Mouse (Mus musculus) c-Kit-positive CD71-positive TER-119-positive erythroid progenitor cells, embryonic 14.5 days (primary cell): Measurements from ENCODE around the gene Gm5089.

ENCODE experiments used
- DNase-seq: peaks from one replicate; pipeline ENCODE4 v3.0.0-alpha.2; 2013; ENCODE audit warnings: low spot score

Gene Gm5089

DNA sequence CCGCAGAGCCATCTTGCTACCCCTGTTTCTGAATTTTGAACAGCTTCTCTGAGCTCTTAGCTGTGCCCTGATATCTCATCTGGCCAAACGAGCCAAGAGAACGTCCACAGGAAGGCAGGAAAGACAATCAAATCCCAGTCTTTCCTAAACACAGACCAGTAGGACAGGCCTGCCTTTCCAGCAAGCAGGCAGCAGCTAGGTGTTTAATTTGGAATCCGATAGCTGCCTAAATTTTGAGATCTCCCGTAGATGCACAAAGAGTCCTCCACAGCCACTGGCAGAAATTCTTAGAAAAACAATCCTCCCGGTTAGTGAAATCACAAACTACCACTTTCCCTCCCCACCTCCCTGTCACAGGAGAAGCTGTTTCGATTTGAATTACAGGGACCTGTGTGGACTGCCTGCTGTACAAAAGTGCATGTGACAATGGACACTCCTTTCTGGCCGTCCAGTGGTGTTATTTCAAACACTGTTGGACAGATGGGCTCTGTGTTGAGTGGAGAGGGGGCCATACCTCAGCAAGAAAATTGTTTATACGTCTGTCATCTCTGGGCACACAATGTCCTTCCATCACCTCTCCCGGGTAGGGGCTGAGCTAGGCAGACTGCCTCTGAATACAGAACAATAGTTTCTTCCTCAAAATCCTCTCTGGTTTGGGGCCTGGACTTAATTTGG lies 24.2 kb downstream of the Gm5089 start:
- no peak for DNase-seq

DNA sequence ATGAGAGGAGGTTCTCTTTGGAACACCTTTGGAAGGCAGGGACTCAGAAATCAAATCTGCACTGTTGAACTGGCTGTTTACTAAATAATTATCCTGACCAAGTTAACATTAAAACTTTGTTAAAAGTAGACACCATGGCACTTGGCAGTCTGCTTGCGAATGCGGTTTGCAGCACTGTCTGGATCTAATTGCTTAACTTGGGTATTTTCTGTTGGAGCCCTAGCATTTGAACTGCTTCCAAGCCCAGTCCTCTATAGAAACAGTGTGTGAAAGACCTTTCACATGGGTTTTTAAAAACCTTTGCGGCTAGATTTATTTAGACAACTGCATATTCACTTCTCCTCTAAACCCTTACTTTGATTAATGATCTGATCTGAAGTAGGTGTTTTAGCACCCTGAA lies 26.5 kb downstream of the Gm5089 start:
- no peak for DNase-seq

DNA sequence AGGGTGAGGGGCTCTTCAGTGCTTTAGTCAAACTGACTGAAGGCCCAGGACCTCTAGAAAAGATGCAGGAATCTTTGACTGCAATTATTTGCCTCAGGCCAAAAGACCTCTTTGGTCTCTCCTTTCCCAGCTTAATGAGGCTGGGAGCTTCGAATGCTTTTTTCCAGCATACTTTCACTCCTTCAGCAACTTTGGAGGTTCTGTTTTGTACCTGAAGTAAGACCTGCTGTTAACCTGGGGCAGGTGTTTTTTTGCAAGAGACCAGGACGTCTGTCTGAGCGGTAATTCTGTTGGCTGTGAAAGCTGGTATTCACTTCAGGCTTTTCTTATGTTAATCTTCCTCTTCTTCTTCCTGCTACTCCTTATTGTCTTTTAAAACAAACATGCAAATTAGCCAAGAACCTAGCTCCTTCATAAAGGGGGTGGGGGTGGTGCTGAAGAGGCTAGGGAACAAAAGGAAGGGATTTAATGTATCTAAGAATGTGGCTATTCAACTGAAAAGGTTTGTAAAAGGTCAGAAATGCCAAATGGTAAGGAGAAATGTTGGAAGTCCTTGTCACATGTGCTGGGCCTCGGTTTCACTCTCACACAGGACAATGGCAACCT lies 34.6 kb downstream of the Gm5089 start:
- DNase-seq: no peak

DNA sequence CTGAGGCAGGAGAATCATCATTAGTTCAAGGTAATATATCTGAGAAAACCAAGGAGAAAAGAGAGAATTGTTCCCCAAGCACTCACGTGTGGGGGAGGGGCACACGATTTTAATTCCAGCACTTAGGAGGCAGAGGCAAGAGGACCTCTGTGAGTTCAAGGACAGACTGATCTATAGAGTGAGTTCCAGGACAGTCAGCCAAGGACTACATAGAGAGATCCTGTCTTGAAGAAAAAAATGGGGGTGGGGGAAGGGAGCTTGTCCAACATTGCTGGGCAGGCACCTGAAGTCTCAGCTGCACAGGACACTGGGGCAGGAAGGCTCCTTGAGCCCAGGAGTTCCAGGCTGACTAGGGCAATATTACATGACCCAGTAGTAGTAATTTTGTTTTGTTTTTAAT lies 36.1 kb downstream of the Gm5089 start:
- DNase-seq: no peak

DNA sequence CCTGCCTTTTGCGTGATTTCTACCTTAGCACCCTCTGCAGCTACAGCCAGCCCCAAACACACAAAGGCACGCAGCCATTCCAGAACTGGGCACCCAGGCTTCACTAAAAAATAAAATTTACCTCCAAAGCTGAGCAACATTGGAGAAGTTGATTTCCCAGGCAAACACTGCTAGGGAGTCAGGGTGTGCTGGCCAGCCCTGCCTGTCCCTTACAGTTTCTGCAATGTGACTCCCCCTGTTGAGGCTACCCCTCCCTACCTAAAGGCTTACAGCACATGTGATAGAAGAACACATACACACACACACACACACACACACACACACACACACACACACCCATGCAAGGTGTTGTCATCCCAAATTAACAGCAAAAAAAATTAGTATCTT lies 37.4 kb downstream of the Gm5089 start:
- no peak for DNase-seq

DNA sequence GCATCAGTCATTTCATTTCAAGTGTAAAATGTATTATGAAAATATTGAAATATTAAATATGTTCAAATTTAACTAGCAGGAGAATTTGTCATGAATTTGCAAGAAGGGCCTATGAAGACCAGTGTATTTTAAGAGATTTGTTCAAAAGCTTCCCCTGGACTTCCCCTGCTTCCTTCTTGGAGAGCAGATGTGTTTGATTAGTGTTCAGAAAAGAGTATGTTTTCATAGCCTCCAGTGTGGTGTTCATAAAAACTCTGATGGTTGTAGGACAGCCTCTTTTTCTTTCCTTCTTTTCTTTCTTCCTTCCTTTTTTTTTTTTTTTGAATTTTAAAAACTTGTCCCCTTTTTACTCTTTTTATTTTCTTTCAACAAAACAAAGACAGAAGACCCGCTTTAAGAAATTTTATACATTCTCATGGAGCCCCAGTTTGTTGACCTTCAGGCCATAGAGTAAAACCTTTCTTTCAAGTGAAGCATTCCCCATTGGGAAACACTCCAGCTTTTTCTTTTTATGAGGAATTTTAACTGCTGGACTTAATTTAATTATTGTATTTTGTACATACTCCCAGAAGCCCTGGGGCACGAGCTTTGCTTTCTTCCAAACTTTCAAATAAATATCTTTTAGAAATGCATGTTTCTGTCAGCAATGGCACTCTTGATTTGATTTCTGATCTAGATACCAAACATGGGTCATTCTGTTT lies 37.9 kb downstream of the Gm5089 start:
- DNase-seq: no peak

DNA sequence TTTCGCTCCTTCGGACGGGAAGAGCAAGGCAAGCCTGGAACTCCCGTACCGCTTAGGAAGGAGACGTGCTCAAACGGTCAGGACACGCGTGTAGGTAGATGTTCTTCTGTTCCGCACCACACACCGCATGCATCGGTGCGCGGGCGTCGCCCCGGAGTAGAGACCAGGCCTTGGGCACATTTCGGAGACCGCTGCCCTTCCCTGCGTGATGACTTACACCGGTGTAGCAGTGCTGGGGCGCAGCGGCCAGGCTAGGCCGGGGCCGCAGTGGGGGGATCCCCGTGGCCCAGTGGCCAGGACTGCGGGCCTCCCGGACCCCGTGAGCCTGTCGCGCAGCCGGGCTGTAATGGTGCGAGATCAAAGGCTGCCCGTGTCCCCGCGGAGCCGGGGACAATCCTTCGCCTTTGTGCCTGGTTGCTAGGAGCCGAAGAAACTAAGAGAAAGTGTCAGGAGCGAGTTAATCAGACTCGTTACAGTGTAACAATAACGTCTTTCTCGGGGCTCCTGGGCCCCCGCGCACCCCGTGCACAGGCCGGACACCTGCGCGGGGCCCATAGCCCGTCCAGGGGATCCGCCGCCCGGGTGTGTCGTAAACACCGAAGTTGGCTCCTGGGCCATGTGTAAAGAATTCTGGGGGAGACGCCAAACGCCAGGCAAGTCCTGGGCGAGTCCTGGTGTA lies 44.2 kb downstream of the Gm5089 start:
- DNase-seq: no peak

DNA sequence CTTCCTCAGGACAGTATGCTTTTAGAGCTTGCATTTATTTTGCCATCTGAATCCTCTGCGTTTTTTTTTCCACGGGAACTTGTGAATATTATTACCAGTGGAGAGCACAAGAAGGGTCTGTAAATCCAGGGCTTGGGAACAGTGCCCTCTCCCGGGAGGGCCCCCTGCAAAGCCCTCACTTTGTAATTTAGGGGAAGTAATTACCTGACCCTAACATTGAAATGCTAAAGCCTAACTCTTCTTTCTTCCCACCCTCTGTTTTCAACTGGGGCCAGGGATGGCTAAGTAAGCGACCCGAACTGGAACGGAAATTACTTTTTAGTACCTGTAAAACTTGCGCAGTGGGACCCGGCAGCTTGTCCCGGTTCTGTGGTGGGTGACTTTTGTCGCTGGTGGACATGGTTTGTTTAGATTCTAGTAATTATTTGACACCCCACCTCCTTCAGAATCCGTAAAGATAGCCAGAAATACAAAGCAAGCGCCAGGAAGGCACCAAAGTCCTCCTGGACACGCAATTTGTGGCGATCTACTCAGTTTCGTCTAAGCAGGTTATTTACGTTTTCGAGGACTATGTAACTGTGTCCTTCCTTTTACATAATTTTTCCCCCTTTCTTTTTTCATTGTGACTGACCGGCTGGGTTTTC lies 44.9 kb downstream of the Gm5089 start:
- DNase-seq: no peak

DNA sequence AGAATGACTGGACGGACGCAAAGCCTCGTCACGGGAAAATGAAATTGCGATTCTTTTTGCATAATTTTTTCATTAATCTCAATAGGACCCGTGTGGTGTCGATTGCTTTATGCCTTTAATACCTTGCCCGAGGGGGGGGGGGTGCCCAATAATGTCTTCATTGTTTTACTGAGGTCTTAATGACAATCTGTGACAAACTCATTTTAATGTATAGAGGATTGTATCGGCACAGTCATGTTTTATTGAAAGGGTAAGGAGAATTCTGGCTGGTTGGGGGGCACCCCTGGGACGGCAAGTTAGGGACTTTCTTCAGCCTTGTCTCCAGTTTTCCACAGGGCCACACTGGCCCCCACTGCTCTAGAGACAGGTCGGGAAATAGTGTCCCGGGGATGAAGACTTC lies 45.7 kb downstream of the Gm5089 start:
- DNase-seq: no peak

DNA sequence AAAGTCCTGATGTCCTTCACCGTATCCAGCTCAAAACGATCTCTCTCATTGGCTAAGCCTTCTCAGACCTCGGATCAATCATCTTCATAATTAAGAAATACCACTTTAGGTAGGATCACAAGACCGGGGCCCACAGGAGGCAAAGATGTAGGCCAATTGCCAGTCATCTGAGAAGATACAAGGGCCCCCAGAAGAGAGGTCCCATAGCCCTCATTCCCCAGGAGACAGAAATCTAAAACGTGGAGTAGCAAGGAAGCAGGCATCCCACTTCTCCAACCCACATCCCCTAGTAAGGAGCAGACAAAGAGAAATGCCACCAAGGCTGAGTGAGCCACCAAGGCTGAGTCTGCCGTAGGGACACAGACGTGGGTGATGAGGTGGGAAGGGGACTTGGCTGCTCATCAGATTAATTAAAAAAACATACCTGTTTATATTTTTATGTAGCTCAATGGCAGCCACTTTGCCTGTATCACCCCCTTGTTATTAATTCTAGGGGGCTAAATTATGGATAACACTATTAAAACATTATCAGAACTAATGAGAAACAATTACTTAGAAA lies 46.2 kb downstream of the Gm5089 start:
- DNase-seq: no peak

DNA sequence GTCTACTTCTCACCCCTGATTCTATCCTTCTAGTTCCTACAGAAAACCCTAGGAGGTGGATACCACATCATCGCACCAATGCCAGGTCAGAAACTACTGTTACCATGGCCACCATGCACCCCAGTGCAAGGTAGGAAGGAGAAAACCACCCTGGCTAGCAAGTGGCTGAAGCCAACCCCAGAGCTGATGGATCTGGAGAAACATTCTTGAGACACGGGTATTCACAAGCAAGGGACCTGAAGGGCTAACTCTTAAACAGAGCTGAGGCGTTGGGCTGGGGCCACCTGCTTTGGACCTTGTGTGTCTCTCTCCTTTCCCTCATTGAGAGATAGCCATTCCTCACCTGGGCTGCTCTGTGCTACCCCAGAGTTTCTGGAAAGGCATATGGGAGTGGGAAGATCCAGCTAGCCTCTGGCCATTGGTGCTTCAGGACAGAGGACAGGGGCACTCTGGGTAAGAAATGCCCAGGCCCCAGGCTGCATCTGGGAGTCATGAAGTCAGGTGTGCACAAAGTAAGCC lies 47.4 kb downstream of the Gm5089 start:
- DNase-seq: no peak

DNA sequence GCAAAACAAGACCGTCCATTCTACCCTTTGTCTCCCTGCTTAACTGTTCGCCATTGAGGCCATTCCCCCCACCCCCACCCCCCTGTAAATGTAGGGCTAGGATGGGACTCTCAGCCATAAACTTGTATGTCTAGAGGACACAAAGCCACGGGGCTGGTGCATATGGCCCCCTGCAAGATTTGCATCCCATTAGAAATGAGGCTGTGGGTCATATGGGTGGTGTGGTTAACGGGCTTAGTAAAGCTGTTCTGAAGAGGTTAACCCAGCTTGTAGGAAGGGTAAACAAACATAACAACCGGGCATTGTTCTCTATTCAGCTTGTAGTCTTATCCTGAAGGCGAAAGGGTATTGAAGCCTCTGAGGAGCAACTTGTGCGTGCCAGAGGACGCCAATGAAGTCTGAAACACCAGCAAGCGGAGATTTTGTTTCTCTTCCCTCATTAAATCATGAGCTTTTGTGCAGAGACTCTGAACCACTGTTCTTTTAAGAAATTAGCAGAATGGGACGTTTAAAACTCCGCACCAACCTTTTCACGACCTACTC lies 48.1 kb downstream of the Gm5089 start:
- no peak for DNase-seq

DNA sequence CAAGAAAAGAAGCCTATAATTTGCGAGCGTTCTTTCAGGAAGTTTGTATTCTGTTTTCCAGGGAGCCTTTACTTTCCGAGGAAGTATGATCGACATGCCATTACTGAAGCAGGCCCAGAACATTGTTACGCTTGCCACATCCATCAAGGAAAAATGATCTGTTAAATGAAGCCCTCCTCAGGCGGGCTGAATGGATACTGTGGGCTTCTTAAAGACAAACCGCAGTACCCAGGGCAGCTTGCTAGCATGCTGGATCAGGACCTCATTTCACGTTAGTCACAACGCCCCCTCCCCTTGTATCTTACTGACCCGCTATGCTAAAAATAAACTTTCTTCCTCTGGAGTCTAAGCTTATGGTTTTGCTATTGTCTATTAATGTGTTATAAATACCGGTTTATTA lies 49.0 kb downstream of the Gm5089 start:
- DNase-seq: no peak

DNA sequence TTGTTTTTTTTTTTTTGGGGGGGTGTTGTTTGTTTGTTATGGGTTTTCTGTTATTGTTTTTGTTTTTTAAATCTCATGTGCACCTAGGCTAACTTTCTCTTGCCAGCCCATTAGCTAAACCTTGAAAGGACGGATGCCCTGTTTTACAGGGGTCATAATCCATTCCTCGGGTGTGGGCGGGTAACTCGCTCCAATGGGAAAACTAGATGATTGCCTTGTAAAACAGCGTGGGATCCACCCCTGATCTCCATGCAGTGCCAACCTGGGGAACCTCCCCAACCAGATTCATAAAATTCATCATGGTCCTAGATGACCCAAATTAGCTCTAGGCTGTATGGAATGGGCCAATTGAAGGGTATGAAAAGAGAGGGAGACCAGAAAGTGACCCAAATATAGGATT lies 51.0 kb downstream of the Gm5089 start:
- DNase-seq: no peak

DNA sequence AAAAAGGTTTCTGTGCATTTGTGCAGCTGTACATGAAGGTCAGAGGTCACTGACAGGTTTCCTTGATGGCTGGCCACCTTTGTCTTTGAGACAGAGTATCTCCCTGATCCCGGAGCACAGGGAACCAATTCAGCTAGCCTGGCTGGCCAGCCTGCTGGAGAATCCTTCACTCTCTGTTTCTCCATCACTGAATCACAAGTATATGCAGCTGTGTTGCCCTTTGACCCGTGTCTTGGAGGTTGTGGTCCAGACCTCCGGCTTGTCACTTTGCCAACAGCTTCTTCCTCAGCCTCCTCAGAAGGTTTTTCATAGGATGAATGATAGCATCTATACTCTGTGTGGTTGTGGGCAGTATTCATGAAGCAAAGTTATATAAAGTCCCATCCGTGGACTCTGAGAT lies 52.2 kb downstream of the Gm5089 start:
- no peak for DNase-seq

DNA sequence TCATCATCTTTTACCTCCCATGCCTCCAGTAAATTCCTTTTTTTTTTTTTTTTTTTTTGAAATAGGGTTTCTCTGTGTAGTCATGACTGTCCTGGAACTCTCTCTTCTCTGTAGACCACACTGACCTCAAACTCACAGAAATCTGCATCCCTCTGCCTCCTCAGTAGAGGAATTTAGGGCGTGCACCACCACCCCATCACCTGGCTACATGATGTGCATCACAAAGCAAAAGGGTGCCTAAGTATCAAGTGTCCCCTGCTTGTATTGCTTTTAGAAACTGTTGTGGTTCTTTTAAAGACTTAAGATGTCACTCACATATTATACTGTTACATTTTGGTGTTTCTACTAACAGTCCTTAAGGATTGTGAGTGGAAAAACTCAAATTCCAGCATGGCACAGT lies 57.8 kb downstream of the Gm5089 start:
- DNase-seq: no peak

DNA sequence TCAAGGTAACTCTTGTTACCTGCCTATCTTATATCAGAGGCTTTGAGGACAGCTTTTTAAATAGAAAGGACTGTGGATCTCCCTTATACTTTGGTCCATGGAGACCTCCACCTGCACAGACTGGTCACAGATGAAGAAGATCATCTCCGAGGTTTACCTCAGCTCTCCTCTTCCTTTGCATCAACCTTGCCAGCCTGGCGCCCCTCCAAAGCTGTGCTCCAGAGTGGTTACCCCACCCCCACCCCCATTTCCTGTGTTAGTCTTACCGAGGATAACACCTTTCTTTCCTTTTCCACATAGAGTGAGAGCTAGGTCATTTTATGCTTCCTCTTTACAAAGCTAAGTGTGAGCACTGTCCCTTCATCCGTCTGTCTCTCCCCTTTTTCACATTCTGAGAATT lies 60.0 kb downstream of the Gm5089 start:
- DNase-seq: no peak

DNA sequence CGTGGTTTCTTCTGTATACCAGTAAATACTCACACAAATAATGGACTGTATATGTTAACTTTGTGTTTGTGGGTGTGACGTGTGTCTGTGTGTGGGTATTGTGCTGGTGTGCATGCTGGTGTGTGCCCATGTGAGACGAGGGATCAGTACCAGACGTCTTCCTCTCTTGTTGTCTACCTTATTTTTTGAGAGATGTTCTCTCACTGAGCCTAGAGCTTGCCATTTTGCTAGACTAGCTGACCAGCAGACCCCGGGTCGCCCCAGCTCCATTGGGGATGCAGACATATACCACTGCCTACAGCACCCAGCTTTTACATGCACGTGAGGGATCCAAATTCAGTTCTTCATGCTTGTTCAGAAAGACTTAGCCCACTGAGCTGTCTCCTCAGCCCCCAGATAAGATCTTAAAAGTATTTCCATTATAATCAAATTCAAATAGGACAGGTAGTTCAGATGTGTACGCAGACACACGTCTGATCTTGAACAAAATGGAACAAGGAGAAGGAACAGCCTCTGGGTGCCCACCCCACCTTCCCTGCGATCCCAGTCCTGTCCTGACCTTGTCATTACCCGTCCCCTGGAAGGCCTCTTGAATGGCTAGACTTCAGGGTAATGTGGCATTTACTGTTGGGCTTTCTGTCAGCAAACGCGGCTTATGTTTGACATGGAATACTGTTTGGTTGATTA lies 61.1 kb downstream of the Gm5089 start:
- DNase-seq: no peak

DNA sequence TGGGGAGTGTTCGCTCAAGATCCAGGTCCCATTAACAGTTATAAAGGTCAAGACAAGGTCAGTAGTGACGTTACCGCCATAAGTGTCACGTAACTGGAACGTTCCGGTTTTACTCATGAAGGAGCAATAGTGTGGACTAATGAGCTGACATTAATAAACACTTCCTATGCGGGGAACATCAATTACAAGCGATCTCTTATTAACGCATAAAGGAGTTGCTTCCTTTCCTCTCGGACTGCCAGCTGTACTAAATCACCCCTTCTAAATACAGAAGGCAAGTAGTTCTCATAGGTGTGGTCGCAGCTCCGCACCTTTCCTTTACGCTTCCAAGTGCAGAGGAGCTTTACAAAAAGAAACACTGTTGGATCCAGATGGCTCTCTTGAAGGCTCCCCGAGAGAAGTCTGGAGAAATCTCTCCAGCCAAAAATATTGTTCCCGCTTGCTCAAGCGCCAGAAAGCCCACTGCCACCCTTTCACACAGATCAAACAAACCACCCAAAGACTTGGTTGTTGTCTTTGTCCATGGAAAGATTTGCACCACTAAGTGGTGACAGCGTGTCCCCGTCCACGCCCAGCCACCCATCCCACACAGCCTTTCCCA lies 62.4 kb downstream of the Gm5089 start:
- no peak for DNase-seq

DNA sequence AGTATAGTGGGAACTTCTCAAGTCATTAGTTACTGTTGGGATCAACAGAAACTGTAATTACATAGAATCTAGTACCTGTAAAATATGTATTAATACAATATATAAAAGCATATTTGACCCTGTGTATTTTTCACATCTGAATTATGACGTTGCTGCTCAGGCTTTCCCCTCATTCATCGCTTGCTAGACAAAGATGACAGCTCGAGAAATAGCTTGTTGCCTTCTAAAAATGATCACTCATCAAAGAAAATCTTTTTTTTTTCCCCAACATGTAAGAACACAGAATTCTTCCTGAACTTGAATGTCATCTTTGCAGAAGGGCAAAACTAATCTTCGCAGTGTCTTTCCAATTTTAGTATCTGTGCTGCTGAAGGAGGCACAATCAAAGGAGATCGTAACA lies 63.1 kb downstream of the Gm5089 start:
- no peak for DNase-seq
